Mouse (Mus musculus): ENCODE measurements around the gene Zmynd8. TPM values are rescaled to one million over a fixed set of nuclear protein-coding genes. Genes with fewer than 3 reads are reported as not detected.

The Zmynd8 gene
- total RNA-seq, 2 experiments from 2014 or later = 47.9 to 53.4 TPM

GRCm38 (mm10) chr2:165879403-165880178 is 19.2 kb downstream of the Zmynd8 start:
- DNase-seq = no peak

- no peak for DNase-seq
These were observed 19.9 kb downstream of the Zmynd8 start for GRCm38 (mm10) chr2:165878907-165879361.

- DNase-seq = no peak
These were observed 20.7 kb downstream of the Zmynd8 start for GRCm38 (mm10) chr2:165878021-165878585.

- DNase-seq = no peak
These were observed 21.6 kb downstream of the Zmynd8 start for GRCm38 (mm10) chr2:165877180-165877579.

- no peak for DNase-seq
These were observed 22.5 kb downstream of the Zmynd8 start for GRCm38 (mm10) chr2:165876201-165876918.

GRCm38 (mm10) chr2:165875406-165875955 is 23.3 kb downstream of the Zmynd8 start:
- DNase-seq = no peak

DNA sequence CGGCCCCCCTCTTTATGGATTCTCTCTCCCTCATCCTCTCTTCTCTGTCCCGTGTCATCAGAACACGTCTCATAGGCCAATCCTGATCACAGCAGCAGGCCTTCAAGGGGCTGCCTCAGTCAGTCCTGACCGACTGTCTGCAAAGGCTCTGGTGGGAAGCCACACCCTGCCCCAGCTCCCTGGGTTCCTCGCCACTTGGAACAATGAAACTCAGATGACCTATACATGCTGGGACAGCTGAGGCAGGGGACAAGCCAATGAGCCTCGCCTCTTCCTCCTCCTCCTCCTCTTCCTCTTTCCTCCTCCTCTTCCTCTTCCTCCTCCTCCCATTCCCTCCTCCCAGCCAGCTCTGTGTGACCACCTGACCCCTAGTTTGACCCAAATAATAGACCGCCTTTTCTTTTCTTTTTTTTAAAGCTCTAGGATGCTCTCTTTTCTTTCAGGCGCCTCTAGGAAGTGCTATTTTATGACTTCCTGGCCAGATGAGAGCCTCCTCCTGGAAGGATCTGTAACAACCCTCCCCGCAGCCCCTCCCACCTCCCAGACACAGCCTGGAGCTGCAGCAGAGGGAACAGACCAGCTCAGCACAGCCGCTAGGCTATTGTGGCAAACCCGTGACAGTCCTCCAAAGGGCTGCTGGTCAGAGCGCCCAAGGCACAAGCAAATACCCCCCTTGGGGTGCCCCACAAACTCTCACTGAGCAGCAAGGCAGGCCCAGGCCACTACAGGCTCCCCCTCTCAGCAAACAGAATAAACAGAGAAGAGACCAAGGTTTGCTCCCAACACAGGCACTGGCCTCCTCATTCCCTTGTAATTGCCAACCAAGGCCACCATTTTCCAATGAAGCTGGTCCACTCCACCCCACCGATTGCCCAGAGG is 24.1 kb downstream of the Zmynd8 start:
- peak; percentile 77 to 87 for DNase-seq

GRCm38 (mm10) chr2:165873777-165874176 is 25.0 kb downstream of the Zmynd8 start:
- no peak for DNase-seq

DNA sequence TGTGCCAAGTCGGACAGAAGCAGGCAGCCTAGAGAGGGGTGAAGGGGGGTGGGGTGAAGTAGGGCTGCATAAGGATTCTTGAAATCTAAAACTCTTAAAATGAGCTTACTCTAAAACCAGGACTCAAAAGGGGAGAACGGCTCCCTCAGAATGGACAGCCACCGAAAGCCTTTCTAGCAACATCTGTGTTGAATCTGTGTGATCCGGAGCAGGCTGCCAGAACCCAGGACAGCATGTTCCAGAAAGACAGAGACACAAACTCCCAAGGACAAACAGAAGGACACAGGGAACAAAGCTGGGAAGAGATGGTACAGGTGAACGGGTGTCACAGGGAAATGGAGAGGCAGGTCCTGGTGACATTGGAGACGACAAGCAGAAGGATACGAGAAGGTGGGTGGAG is 25.6 kb downstream of the Zmynd8 start:
- DNase-seq = peak in 1 of 2 experiments; percentile 76

DNA sequence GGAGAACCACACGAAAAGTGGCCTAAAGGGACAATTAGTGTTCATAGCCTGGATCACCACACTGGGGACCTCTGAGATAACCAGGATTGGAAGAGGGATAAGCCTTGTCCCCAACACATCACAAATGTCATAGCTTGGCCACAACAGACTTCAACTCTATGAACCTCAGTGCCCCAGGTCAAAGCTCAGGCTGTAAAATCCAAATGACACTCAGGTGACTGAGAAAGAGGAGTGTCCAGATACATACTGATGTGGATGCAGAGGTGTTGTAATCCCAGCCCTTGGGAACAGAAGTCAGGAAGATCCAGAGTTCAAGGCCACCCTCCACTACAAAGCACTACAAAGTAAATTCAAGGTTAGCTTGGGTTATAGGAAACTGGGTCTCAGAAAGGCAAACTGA is 29.6 kb downstream of the Zmynd8 start:
- no peak for DNase-seq

DNA sequence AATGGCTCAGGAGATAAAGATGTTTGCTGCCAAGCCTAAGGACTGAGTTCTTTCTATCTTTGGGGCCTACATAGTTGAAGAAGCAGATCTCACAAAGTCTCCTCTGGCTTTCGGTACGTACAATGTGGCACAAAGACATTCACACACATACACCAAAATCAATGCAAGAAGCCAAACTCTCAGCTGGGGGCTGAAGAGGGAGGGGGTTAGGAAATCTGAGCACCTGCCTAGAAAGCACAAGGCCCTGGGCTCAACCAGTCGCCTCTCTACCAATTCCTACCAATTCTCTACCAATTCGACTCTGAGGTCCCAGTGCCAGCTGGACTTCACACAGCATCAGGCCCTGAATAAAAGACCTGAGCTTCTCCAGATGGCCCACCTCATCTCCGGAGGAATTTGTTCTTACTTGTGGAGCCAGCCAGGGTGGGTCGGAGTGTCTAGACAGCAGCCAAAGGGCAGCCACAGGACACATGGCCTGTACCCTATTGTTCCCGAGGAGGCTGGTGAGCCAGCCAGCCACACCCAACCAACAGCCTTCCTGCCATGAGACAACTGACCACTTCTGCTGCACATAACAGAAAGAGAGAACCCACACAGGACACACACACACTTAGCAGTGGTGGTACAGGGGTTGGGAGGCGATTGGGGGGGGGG is 30.2 kb downstream of the Zmynd8 start:
- DNase-seq = no peak

DNA sequence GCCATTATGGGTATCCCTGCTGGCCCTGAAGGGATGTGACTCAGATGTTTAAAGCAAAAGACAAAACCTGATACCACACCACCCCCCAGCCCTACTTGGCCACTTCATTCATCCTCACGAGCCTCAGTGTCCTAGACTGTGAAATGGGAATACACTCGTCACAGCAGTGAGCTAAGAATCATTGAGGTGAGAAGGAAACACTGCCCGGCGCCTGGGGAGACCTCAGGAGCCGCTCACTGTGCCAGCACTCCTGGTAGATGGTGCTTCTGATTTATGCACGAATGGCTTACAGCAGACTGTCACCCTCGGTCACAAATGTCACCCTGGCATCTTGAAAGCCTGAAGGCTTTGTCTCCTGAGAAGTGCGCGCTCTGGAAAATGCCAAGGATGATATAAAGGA is 31.3 kb downstream of the Zmynd8 start:
- no peak for DNase-seq

DNA sequence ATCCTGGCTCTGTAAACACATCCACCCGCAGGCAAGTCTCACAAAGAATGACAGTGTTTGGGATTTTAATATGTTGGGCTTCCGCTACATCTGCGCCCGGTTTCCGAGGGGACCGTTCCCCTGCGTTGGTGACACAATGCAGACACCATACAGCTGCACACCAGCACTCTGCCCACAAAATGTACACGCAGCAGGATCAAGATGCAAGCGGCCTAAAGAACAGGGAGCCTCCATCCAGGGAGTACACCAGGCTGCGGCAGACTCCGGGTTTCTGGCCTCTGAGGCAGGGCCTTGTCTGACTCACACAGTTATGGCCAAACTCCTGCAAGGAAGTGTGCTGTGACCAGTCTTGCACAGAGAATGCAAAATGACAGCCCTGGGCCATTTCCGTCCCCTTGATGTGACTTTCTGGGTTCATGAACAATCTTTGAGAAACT is 31.8 kb downstream of the Zmynd8 start:
- peak; percentile 66 to 69 for DNase-seq

GRCm38 (mm10) chr2:165866412-165866811 is 32.4 kb downstream of the Zmynd8 start:
- DNase-seq = no peak

DNA sequence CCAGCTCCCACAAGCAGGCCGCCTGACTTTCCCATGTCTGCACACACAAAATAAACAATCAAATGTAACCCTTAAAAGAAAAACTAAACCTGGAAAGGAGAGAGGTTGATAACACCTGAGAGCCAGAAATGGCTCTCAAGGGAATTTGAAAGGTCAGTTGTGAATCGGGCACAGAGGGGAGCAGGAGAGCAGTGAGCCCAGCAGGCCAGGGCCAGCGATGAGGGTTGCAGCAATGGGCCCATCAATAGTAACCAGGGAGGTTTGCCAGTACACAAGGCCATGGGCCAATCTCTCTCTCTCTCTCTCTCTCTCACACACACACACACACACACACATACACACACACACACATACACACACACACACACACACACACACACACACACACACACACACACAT is 34.0 kb downstream of the Zmynd8 start:
- DNase-seq = no peak

GRCm38 (mm10) chr2:165861683-165862594 is 36.9 kb downstream of the Zmynd8 start:
- no peak for DNase-seq

- no peak for DNase-seq
These were observed 37.7 kb downstream of the Zmynd8 start for GRCm38 (mm10) chr2:165860962-165861682.

DNA sequence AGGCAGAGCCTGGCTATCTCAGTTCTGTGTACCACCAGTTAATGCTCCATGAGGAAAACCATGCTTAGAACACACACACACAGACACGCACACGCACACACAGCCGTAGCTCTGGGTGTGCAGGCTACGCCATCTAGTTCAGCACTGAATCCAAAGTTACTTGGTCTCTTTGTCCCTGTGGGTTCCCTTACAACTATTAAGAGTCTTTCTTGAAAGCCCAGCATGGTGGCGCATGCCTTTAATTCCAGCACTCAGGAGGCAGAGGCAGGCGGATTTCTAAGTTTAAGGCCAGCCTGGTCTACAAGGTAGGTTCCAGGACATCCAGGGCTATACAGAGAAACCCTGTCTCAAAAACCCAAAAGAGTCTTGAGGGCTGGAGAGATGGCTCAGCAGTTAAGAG is 38.4 kb downstream of the Zmynd8 start:
- no peak for DNase-seq

Measured in adrenal gland, postnatal 36 days (tissue).